Mouse (Mus musculus) limb, embryonic 10.5 days (tissue): ENCODE measurements at regions not wholly inside any gene's neighbourhood (a gene's known extent, or its start where the extent isn't known, plus 50 kb on each side); places are given as distances from the start of the nearest gene placed in this dataset.

ENCODE experiments used
- DNase-seq: peaks from one replicate; pipeline ENCODE4 v3.0.0-alpha.2; 2017; ENCODE audit warnings: low spot score
- H3K27ac ChIP-seq: fragments of 300-500 bp; sonication (generic); 2 replicates; pipeline ENCODE4 v1.5.1; 2016; ENCODE audit warnings: mild to moderate bottlenecking
- H3K27me3 ChIP-seq: fragments of 300-500 bp; sonication (generic); 2 replicates; pipeline ENCODE4 v1.6.1; 2016; ENCODE audit warnings: low read depth, mild to moderate bottlenecking; ENCODE audit not compliant: poor library complexity, severe bottlenecking
- H3K36me3 ChIP-seq: fragments of 300-500 bp; sonication (generic); 2 replicates; pipeline ENCODE4 v1.6.1; 2016; ENCODE audit warnings: mild to moderate bottlenecking, moderate library complexity
- H3K4me1 ChIP-seq: fragments of 300-500 bp; sonication (generic); 2 replicates; pipeline ENCODE4 v1.6.1; 2016
- H3K4me3 ChIP-seq: fragments of 300-500 bp; sonication (generic); 2 replicates; pipeline ENCODE4 v1.5.1; 2016; ENCODE audit warnings: mild to moderate bottlenecking, moderate library complexity
- H3K9me3 ChIP-seq: fragments of 300-500 bp; sonication (generic); replicated peaks from 2 replicates; pipeline ENCODE4 v1.6.1; 2016; ENCODE audit warnings: mild to moderate bottlenecking
- WGBS: fragments of 180-500 bp; shearing (Covaris S2); methylation state at CpG from one replicate; pipeline ENCODE4 v1.1.7; 2016; 5-methylcytosine and 5-hydroxymethylcytosine counted together

- no peaks in the 10 kb centered on the region for H3K27me3 ChIP-seq
- 68% methylated on average over 3 of the region's 3 CpGs for WGBS
- H3K36me3 ChIP-seq, result no peaks in the 10 kb centered on the region
- DNase-seq, result no peak
- no peaks in the 10 kb centered on the region for H3K9me3 ChIP-seq
- H3K4me1 ChIP-seq, result no peaks in the 10 kb centered on the region
- H3K27ac ChIP-seq, result no peak overlapping the region
- H3K4me3 ChIP-seq, result no peak overlapping the region
Measured at GRCm38 (mm10) chr16:86302451-86303145, 401.0 kb upstream of the Adamts5 start.

GRCm38 (mm10) chr16:86294436-86294835, 392.8 kb upstream of the Adamts5 start:
- no peaks in the 10 kb centered on the region for H3K4me1 ChIP-seq
- DNase-seq, result no peak
- H3K9me3 ChIP-seq, result no peaks in the 10 kb centered on the region
- no peak overlapping the region for H3K27ac ChIP-seq
- WGBS, result 92% methylated on average over 2 of the region's 2 CpGs
- no peaks in the 10 kb centered on the region for H3K27me3 ChIP-seq
- H3K4me3 ChIP-seq, result no peak overlapping the region
- no peaks in the 10 kb centered on the region for H3K36me3 ChIP-seq

DNA sequence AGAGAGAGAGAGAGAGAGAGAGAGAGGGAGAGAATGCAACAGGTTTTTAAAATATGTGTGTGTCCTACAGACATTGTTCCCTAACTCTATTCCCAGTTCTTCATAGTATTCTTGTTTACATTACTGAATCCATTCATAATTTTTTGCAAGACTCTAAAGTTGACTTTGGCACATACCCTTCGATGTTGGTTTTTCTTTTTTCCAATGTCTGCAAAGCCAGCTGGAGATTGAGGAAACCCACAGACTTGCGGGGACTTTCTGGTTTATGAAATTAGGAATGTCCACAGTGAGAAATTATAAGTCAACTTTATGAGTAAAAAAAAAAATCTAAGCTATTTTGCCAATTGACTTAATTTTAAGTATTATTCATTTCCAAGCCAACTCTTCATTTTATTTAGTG, 379.7 kb upstream of the Adamts5 start:
- 92% methylated on average over 2 of the region's 2 CpGs for WGBS
- no peaks in the 10 kb centered on the region for H3K4me1 ChIP-seq

GRCm38 (mm10) chr16:86277031-86277430, 375.4 kb upstream of the Adamts5 start:
- no peak for DNase-seq
- no peaks in the 10 kb centered on the region for H3K4me1 ChIP-seq
- WGBS, result 83% methylated on average over 1 of the region's 1 CpGs
- H3K27me3 ChIP-seq, result no peaks in the 10 kb centered on the region
- H3K36me3 ChIP-seq, result no peaks in the 10 kb centered on the region
- H3K9me3 ChIP-seq, result no peaks in the 10 kb centered on the region
- no peak overlapping the region for H3K4me3 ChIP-seq
- no peak overlapping the region for H3K27ac ChIP-seq

More for the DNA sequence above, 379.7 kb upstream of the Adamts5 start:
- Histone ChIP-seq H3K36me3 (no peaks in the 10 kb centered on the region), H3K4me3 (no peak overlapping the region), H3K9me3 (no peaks in the 10 kb centered on the region), H3K27me3 (no peaks in the 10 kb centered on the region), H3K27ac (no peak overlapping the region)
- DNase-seq, result no peak

DNA sequence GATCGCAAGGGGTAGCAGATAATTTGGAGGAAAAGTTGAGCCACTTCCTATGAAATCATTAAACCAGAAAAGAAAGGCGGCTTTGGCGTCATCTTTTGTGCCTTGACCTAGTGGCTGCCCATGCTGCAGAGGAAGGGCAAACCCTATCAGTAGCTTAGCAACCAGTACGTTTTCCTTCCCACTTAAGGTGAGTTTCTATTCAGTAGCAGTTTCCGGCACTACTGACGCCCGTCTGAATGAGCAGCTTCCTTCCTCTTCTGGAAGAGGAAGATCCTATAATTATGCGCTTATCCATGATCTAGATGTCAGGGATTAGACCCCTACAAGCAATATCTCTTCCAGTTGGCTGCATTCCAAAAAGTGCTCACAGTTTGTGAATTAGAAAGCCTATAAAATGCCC, 360.0 kb upstream of the Adamts5 start:
- 84% methylated on average over 8 of the region's 8 CpGs for WGBS
- Histone ChIP-seq H3K27ac (no peak overlapping the region), H3K27me3 (no peaks in the 10 kb centered on the region), H3K9me3 (no peaks in the 10 kb centered on the region), H3K36me3 (no peaks in the 10 kb centered on the region), H3K4me3 (no peak overlapping the region), H3K4me1 (no peaks in the 10 kb centered on the region)
- DNase-seq, result no peak

DNA sequence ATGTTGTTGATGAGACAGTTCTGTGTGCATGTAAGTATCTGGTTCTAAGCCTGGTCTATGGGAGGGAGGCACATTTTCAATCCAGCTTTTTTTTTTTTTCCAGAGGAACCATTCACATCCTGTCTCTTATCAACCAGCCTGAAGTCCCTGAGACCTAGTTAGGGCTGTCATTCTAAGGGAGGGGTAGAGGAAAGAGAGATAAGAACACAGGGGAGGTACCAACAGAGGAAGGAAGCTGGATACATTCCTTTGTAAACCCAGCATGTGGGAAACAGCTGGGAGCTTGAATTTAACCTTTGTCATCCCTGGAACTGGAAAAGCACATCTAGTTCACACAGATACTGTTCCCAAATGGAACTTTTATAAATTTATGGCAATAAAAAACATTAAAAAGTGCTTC, 351.0 kb upstream of the Adamts5 start:
- no peak for DNase-seq
- no peak overlapping the region for H3K4me3 ChIP-seq
- H3K27ac ChIP-seq, result no peak overlapping the region
- H3K4me1 ChIP-seq, result no peaks in the 10 kb centered on the region
- no peaks in the 10 kb centered on the region for H3K36me3 ChIP-seq
- no peaks in the 10 kb centered on the region for H3K9me3 ChIP-seq
- no peaks in the 10 kb centered on the region for H3K27me3 ChIP-seq

DNA sequence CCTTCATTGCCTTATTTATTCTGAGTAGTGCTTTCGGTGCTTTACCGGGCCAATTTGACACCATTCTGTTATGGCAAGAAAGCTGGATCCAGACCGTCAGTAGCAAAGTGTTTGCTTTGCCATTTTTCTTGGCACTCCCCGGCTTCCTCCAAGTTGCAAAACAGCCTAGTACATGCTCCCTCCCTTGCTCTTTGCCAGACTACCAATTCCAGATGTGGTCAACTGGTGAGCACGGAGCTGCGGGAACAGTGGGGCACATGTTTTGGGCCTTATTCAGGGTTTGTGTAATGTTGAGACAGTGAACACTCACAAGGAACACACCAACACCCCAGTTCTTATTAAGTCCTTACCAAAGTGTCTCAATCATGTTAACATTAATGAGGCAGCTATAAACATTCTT, 348.4 kb upstream of the Adamts5 start:
- no peaks in the 10 kb centered on the region for H3K36me3 ChIP-seq
- no peak for DNase-seq
- H3K9me3 ChIP-seq, result no peaks in the 10 kb centered on the region
- no peaks in the 10 kb centered on the region for H3K27me3 ChIP-seq
- 83% methylated on average over 6 of the region's 6 CpGs for WGBS
- no peak overlapping the region for H3K27ac ChIP-seq
- H3K4me1 ChIP-seq, result no peaks in the 10 kb centered on the region
- no peak overlapping the region for H3K4me3 ChIP-seq

- 25% methylated on average over 2 of the region's 2 CpGs for WGBS
- no peaks in the 10 kb centered on the region for H3K27me3 ChIP-seq
- H3K9me3 ChIP-seq, result no peaks in the 10 kb centered on the region
- H3K4me1 ChIP-seq, result peaks cover 4% of the 10 kb centered on the region; the same call in 1 of the 2 replicates
- DNase-seq, result no peak
- no peak overlapping the region for H3K27ac ChIP-seq
- H3K4me3 ChIP-seq, result no peak overlapping the region
- no peaks in the 10 kb centered on the region for H3K36me3 ChIP-seq
Measured at GRCm38 (mm10) chr16:86244191-86244590, 342.6 kb upstream of the Adamts5 start.

DNA sequence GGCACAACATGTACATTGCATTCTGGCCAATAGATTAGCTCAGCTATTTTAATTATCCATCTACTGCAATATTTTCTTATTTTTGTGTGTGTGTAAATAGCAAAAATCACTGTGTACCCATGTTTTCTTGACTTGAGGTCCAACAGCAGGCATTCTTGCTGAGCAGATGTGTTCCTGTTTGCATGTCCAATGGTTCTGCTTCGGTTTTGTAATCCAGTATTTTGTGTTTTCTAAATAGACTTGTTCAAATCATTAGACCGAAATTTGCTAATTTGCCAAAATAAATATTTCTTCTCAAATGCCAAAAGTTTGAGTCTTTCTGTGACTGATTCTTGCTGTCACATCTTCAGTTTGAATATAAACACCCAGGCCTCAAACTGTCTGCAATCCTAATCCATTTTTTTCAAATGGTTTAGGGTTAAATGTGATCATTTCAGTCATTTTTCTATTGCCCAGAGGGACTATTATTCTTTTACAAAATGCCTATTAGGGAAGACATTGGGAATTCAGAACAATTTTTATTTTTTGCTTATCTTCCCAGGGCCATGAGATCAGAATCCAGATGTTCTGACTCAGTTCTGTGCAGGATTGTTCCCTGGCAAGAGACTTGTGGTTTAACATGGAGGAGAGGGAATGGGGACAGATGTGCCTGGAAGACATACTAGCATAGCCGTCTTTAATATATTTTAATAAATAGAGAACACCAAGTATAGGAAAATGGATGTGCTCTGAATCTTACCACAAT, 341.3 kb upstream of the Adamts5 start:
- peaks cover 4% of the 10 kb centered on the region; the same call in 1 of the 2 replicates for H3K4me1 ChIP-seq
- no peak overlapping the region for H3K4me3 ChIP-seq
- no peaks in the 10 kb centered on the region for H3K27me3 ChIP-seq
- H3K36me3 ChIP-seq, result no peaks in the 10 kb centered on the region
- H3K27ac ChIP-seq, result no peak overlapping the region
- H3K9me3 ChIP-seq, result no peaks in the 10 kb centered on the region
- 93% methylated on average over 3 of the region's 3 CpGs for WGBS
- DNase-seq, result no peak

DNA sequence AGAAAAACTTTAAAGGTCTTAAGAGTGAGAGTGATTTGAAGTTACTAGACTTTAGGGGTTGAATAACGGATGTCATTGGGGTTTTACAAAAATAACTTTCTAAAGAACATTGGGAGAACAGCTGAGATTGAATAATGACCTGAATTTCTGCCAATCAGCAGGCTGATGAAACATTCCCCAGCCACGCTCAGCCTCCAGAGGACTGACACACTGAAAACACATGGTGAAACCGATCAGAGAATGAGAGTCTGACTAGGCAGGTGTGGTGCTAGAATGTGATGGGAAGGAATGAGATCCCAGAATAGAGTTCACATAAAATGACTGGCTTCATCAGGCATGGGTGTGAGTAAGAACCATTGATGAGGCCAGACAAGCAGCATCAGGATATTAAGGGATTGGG, 321.4 kb upstream of the Adamts5 start:
- DNase-seq, result no peak

GRCm38 (mm10) chr16:86210547-86210946, 308.9 kb upstream of the Adamts5 start:
- Histone ChIP-seq H3K27me3 (no peaks in the 10 kb centered on the region), H3K9me3 (no peaks in the 10 kb centered on the region), H3K4me3 (no peak overlapping the region), H3K4me1 (no peaks in the 10 kb centered on the region), H3K27ac (no peak overlapping the region), H3K36me3 (no peaks in the 10 kb centered on the region)
- no peak for DNase-seq

More for the DNA sequence above, 321.4 kb upstream of the Adamts5 start:
- Histone ChIP-seq H3K27me3 (no peaks in the 10 kb centered on the region), H3K27ac (no peak overlapping the region), H3K9me3 (no peaks in the 10 kb centered on the region), H3K36me3 (no peaks in the 10 kb centered on the region), H3K4me3 (no peak overlapping the region), H3K4me1 (no peaks in the 10 kb centered on the region)
- WGBS, result 89% methylated on average over 3 of the region's 3 CpGs

DNA sequence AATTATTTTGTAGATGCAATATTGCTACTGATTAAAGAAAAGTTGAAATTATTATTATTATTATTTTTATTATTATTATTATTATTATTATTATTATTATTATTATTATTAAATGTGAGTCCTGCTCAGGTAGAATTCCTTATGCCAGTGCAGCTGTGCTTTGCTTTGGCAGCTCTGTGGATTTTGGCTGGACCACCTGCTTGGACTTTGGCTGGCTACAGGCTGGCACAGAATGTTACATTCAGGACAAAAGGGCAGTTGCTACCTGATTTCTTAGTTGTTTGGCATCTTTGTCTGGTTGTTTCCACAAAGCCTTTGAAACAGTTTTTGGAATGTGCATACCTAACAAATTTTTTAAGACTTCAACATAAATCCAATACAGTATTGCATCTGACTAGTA, 307.7 kb upstream of the Adamts5 start:
- no peak overlapping the region for H3K4me3 ChIP-seq
- H3K9me3 ChIP-seq, result no peaks in the 10 kb centered on the region
- H3K27me3 ChIP-seq, result no peaks in the 10 kb centered on the region
- H3K27ac ChIP-seq, result no peak overlapping the region
- no peaks in the 10 kb centered on the region for H3K36me3 ChIP-seq
- DNase-seq, result no peak
- no peaks in the 10 kb centered on the region for H3K4me1 ChIP-seq

- DNase-seq, result no peak
- H3K36me3 ChIP-seq, result no peaks in the 10 kb centered on the region
Measured at GRCm38 (mm10) chr16:86189874-86190273, 288.2 kb upstream of the Adamts5 start.

More at GRCm38 (mm10) chr16:86189874-86190273, 288.2 kb upstream of the Adamts5 start:
- no peak overlapping the region for H3K4me3 ChIP-seq
- no peaks in the 10 kb centered on the region for H3K9me3 ChIP-seq
- WGBS, result 88% methylated on average over 1 of the region's 1 CpGs
- H3K27ac ChIP-seq, result no peak overlapping the region
- H3K4me1 ChIP-seq, result no peaks in the 10 kb centered on the region
- H3K27me3 ChIP-seq, result no peaks in the 10 kb centered on the region
